Mouse (Mus musculus): ENCODE measurements at regions not wholly inside any gene's neighbourhood (a gene's known extent, or its start where the extent isn't known, plus 50 kb on each side); places are given as distances from the start of the nearest gene placed in this dataset.
A peak's percentile ranks its signal among the peaks of the same experiment; 100 is the strongest.

DNA sequence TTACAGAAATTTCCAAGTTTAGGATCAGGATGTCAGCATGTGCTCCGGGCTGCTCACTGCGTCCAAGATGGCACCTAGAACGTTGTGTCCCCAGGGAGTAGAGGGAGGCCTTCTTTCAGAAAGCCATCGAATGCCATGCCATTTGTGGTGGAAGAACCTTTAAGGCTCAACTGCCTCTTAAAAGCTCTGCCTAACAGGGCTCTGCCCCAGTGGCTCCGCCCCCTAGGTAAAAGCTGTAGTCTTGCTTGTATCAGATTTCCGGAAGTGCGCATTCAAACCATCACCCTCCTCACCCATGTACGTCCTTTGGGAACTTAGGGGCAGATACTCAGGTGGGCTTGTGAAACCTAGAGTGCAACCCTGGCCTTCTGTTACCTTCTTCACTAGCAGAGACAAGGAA, 54.0 kb upstream of the Psmd7 start:
- Histone ChIP-seq H3K36me3 (no peaks in the 10 kb centered on the region), H3K4me1 (replicated peaks) (no peaks in the 10 kb centered on the region), H3K9me3 (no peaks in the 10 kb centered on the region), H3K9ac (no peak overlapping the region), H3K4me3 (no peak overlapping the region), H3K27ac (replicated peaks) (no peak overlapping the region), H3K27me3 (no peaks in the 10 kb centered on the region), H3K4me2 (no peak overlapping the region)
- no peak for ATAC-seq (ENCODE audit: low FRiP score, low read depth)
- 88% methylated on average over 8 of the region's 8 CpGs for WGBS

DNA sequence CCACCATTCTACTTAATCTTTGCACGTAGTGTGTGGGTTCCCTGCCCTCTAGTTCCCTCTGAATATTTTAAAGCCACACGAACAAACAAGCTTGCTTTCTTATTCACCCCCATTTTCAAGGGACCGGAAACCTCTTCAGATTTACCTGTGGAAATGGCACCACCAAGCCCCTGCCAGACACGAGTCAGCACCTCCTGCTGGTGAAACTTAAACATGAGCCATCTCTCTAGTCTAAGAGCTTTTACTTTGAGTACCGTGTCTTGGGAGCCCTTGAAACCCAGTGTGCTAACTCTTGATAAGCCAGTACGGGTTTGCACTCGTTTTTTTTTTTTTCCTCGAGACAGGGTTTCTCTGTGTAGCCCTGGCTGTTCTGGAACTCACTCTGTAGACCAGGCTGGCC, 59.7 kb upstream of the Psmd7 start:
- Histone ChIP-seq H3K27ac (replicated peaks) (no peak overlapping the region), H3K9ac (no peak overlapping the region), H3K9me3 (no peaks in the 10 kb centered on the region), H3K4me3 (no peak overlapping the region), H3K27me3 (0 out of 2 replicates have a peak, but pooled peaks cover 2% of the 10 kb centered on the region), H3K4me2 (no peak overlapping the region), H3K36me3 (no peaks in the 10 kb centered on the region), H3K4me1 (replicated peaks) (no peaks in the 10 kb centered on the region)
- 86% methylated on average over 8 of the region's 8 CpGs for WGBS
- no peak for ATAC-seq (ENCODE audit: low FRiP score, low read depth)

DNA sequence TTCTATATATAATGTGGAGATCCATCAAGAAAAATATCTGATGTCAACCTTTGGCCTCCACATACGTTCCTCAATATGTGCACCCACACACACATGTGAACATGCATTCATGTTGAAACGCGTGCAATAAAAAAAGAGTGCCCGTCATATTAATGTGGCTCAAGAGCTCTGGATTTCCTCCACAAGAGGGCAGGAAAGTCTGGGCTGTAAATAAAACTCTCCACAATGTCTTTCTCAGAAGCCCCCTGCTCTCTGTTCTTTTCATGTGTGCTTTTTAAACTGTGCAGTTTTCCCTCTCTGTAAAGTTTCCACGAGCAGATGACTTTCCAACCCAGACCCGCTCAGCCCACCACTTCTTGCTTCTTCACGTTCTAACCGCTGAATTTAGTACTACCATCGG, 62.0 kb upstream of the Psmd7 start:
- Histone ChIP-seq H3K27ac (replicated peaks) (no peak overlapping the region), H3K9me3 (no peaks in the 10 kb centered on the region), H3K36me3 (no peaks in the 10 kb centered on the region), H3K4me1 (replicated peaks) (no peaks in the 10 kb centered on the region), H3K27me3 (0 out of 2 replicates have a peak, but pooled peaks cover 2% of the 10 kb centered on the region), H3K4me3 (no peak overlapping the region), H3K4me2 (peak overlapping the region; percentile 33; the same call in 1 of the 2 replicates), H3K9ac (no peak overlapping the region)
- WGBS: 83% methylated on average over 9 of the region's 9 CpGs
- ATAC-seq (ENCODE audit: low FRiP score, low read depth): no peak

DNA sequence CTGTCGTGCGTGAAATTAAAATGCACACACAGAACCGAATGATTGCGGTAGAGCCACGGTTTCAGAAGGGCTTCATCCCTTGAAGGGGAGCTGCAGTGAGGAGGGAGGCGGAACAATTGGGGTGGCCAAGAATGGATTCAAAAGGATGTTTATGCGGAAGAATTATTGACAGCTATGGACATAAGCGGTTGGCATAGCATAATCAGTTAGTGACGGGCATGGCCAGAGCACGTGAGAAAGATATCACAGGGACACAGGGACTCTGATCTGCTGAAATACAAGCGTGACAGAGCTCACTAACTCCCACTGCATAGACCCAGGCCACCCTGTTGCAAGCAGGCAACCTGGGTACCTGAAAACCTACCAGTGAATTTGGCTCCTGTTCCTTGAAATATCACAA, 63.2 kb upstream of the Psmd7 start:
- Histone ChIP-seq H3K9me3 (no peaks in the 10 kb centered on the region), H3K4me3 (peak overlapping the region; percentile 17), H3K9ac (no peak overlapping the region), H3K36me3 (no peaks in the 10 kb centered on the region), H3K27ac (replicated peaks) (no peak overlapping the region), H3K4me2 (peak overlapping the region; percentile 33), H3K4me1 (replicated peaks) (no peaks in the 10 kb centered on the region), H3K27me3 (0 out of 2 replicates have a peak, but pooled peaks cover 2% of the 10 kb centered on the region)
- ATAC-seq (ENCODE audit: low FRiP score, low read depth): no peak
- 42% methylated on average over 11 of the region's 11 CpGs for WGBS

DNA sequence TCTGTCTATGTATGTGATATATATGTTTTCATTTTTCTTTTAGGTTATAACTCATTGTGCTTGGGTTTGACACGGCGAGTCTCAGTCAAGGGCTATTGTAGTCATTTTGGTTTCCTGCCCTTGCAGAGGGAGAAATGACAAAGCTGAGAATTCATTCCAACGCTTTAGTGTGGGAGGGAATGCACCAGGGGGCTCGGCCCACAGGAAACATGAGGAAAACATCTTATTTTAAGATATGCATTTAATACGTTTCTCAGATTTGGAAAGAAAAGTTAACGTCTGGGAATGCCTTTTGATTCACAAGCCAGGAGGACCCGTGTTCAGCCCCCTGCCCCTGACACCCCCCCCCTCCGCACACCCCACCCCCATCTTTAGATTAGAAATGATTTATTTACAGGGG, 64.0 kb upstream of the Psmd7 start:
- no peaks in the 10 kb centered on the region for H3K4me1 ChIP-seq (replicated peaks)
- no peaks in the 10 kb centered on the region for H3K36me3 ChIP-seq
- no peak overlapping the region for H3K27ac ChIP-seq (replicated peaks)
- H3K4me3 ChIP-seq: no peak overlapping the region
- no peak for ATAC-seq (ENCODE audit: low FRiP score, low read depth)
- 75% methylated on average over 8 of the region's 8 CpGs for WGBS
- H3K4me2 ChIP-seq: no peak overlapping the region
- H3K9me3 ChIP-seq: no peaks in the 10 kb centered on the region
- 0 out of 2 replicates have a peak, but pooled peaks cover 2% of the 10 kb centered on the region for H3K27me3 ChIP-seq
- H3K9ac ChIP-seq: no peak overlapping the region

DNA sequence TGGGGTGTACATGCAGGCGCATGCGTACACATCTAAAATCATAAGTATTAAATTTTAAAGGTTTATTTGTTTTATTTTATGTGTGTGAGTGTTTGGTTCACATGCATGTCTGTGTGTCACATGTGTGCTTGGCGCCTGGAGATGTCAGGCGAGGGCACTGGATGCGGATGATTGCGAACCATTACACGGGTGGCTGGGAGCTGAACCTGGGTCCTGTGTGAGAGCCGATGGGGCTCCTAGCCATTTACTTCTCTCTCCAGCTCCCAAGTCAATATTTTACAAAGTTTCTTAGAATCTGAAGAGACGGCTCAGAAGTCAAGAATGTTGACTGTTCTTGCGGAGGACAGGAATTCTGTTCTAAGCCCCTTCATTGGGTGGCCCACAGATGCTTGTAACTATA, 65.4 kb upstream of the Psmd7 start:
- WGBS: 93% methylated on average over 10 of the region's 10 CpGs
- no peak overlapping the region for H3K4me3 ChIP-seq
- H3K27ac ChIP-seq (replicated peaks): no peak overlapping the region

DNA sequence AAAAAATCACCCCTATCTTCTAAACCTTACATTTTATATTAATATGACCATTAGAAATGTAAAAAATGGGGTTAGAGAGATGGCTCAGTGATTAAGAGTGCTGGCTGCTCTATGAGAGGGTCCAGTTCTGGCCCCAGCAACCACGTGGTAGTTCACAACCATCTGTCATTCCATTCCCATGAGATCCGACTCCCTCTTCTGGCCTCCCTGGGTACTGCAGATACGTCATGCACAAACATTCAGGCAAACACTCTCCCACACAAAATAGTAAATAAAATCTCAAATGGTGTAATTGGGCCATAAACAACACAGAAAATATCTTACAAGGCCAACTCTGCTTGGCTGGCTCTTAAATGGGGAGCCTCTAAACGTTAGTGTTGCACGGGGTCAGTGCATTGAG, 68.4 kb upstream of the Psmd7 start:
- H3K27me3 ChIP-seq: no peaks in the 10 kb centered on the region
- H3K9me3 ChIP-seq: no peaks in the 10 kb centered on the region
- H3K36me3 ChIP-seq: no peaks in the 10 kb centered on the region
- H3K27ac ChIP-seq (replicated peaks): no peak overlapping the region
- no peak overlapping the region for H3K9ac ChIP-seq
- no peak overlapping the region for H3K4me3 ChIP-seq
- no peaks in the 10 kb centered on the region for H3K4me1 ChIP-seq (replicated peaks)
- no peak for ATAC-seq (ENCODE audit: low FRiP score, low read depth)
- no peak overlapping the region for H3K4me2 ChIP-seq
- whole genome bisulfite sequencing: 68% methylated on average over 5 of the region's 5 CpGs

More for the DNA sequence above, 65.4 kb upstream of the Psmd7 start:
- H3K9me3 ChIP-seq: no peaks in the 10 kb centered on the region
- 0 out of 2 replicates have a peak, but pooled peaks cover 2% of the 10 kb centered on the region for H3K27me3 ChIP-seq
- no peak for ATAC-seq (ENCODE audit: low FRiP score, low read depth)
- no peak overlapping the region for H3K9ac ChIP-seq
- no peaks in the 10 kb centered on the region for H3K4me1 ChIP-seq (replicated peaks)
- H3K36me3 ChIP-seq: no peaks in the 10 kb centered on the region
- no peak overlapping the region for H3K4me2 ChIP-seq

DNA sequence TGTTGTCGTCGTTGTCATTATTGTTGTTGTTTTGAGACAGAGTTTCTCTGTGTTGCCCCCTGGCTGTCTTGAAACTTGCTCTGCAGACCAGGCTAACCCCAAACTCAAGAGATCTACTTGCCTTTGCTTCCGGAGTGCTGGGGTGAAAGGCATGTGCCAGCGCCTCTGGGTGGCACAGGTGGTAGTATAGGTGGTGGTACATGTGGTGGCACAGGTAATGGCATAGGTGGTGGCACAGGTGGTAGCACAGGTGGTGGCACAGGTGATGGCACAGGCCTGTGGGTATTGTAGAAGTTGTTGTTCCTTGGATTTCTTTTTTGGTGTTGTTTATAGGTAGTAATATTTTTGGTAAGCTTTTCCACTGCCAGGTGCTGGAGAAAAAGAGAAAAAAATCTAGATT, 69.5 kb upstream of the Psmd7 start:
- Histone ChIP-seq H3K4me1 (replicated peaks) (no peaks in the 10 kb centered on the region), H3K36me3 (no peaks in the 10 kb centered on the region), H3K27me3 (no peaks in the 10 kb centered on the region), H3K4me3 (no peak overlapping the region), H3K9me3 (no peaks in the 10 kb centered on the region), H3K9ac (no peak overlapping the region), H3K4me2 (no peak overlapping the region), H3K27ac (replicated peaks) (no peak overlapping the region)
- 90% methylated on average over 4 of the region's 4 CpGs for WGBS
- no peak for ATAC-seq (ENCODE audit: low FRiP score, low read depth)

DNA sequence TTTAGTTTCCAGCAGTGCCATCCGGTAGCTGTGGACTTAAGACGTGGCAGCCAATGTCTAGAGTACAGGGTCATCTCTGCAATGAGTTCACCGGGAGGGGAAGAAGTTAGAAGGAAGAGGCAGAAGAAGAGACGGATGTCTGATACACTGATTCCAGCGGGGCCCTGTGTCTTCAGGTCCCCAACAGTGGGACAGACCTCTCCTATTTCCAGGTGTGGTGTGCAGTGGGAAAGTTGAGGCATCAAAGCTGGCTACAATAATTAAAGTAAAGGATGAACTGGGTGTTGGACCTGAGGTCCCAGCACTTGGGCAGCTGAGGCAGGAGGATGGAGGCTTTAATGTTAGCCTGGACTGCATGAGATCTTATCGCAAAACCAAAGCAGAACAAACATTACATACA, 70.1 kb upstream of the Psmd7 start:
- WGBS: 96% methylated on average over 6 of the region's 6 CpGs
- H3K27me3 ChIP-seq: no peaks in the 10 kb centered on the region
- no peak for ATAC-seq (ENCODE audit: low FRiP score, low read depth)
- no peak overlapping the region for H3K27ac ChIP-seq (replicated peaks)
- H3K4me1 ChIP-seq (replicated peaks): no peaks in the 10 kb centered on the region
- no peak overlapping the region for H3K4me2 ChIP-seq
- no peaks in the 10 kb centered on the region for H3K9me3 ChIP-seq
- H3K9ac ChIP-seq: no peak overlapping the region
- no peaks in the 10 kb centered on the region for H3K36me3 ChIP-seq
- no peak overlapping the region for H3K4me3 ChIP-seq

DNA sequence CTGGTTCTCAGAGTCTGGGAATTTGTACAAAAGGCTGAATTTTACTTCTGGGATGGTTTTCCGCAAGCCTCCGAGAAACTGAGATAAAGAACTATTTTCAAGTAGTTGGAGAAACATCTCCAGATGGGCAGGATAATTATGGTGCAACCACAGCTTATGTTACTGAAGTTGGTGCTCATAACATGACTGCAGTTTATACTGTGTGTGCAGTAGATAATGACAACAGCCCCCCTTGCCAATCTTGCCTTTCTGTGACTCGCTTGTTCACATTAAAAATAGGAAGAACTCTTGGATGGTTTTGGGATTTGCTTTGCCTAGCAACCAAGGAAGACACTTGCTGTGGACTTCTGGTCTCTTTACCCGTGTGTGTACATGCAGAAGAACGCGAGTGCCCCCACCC, 72.4 kb upstream of the Psmd7 start:
- 90% methylated on average over 6 of the region's 6 CpGs for WGBS
- H3K4me3 ChIP-seq: no peak overlapping the region
- no peak overlapping the region for H3K27ac ChIP-seq (replicated peaks)
- H3K9me3 ChIP-seq: no peaks in the 10 kb centered on the region
- H3K9ac ChIP-seq: no peak overlapping the region
- no peaks in the 10 kb centered on the region for H3K36me3 ChIP-seq
- no peak overlapping the region for H3K4me2 ChIP-seq
- H3K4me1 ChIP-seq (replicated peaks): no peaks in the 10 kb centered on the region
- ATAC-seq (ENCODE audit: low FRiP score, low read depth): no peak
- H3K27me3 ChIP-seq: no peaks in the 10 kb centered on the region

DNA sequence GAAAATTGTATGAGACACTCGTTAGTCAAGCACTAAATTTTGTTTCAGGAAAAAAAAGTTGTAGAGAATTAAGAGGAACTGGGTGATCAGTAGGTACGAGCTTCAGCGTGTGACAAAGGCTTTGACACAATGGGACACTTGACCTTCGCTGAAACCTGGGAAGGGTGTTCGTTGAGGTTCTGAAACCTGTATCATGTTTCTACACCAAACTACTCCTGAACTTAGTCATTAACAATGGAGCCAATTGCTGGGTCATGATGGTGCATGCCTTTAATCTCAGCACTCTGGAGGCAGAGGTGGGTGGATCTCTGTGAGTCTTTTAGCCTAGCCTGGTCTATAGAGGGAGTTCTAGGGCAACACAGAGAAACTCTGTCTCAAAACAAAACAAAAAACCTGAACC, 81.3 kb upstream of the Psmd7 start:
- H3K27ac ChIP-seq (replicated peaks): no peak overlapping the region
- no peak for ATAC-seq (ENCODE audit: low FRiP score, low read depth)
- peaks cover 12% of the 10 kb centered on the region for H3K4me1 ChIP-seq (replicated peaks)
- H3K9ac ChIP-seq: no peak overlapping the region
- no peak overlapping the region for H3K4me3 ChIP-seq
- H3K27me3 ChIP-seq: no peaks in the 10 kb centered on the region
- H3K4me2 ChIP-seq: no peak overlapping the region
- no peaks in the 10 kb centered on the region for H3K9me3 ChIP-seq
- no peaks in the 10 kb centered on the region for H3K36me3 ChIP-seq
- 90% methylated on average over 5 of the region's 5 CpGs for WGBS

DNA sequence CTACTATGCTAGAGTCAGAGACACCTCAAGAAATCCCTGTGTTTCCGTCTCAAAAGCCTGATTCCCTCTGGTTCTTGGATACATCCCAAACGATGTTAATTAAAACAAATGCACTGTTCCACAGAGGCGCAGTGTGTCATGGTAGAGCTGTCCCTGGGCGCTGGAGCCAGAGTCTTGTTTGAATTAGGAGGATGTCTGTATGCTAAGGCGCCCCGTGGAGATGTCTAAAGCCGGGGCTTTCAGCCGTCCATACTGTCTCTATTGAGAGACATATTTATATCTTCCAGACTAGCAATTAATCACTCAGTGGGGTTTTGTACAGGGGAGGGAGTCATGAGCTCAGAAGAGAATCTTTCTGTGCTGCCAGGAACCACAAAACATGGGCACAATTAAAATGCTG, 83.2 kb upstream of the Psmd7 start:
- 20% methylated on average over 8 of the region's 8 CpGs for WGBS
- Histone ChIP-seq H3K4me2 (0 out of 2 replicates have a peak overlapping the region, but pooled peaks have one; percentile 13), H3K27me3 (no peaks in the 10 kb centered on the region), H3K9me3 (no peaks in the 10 kb centered on the region), H3K4me1 (replicated peaks) (peaks cover 12% of the 10 kb centered on the region), H3K4me3 (no peak overlapping the region), H3K9ac (no peak overlapping the region), H3K27ac (replicated peaks) (0 out of 2 replicates have a peak overlapping the region, but pooled peaks have one; percentile 7), H3K36me3 (no peaks in the 10 kb centered on the region)
- 0 out of 2 replicates have a peak, but pooled peaks have one; percentile 34 for ATAC-seq (ENCODE audit: low FRiP score, low read depth)

DNA sequence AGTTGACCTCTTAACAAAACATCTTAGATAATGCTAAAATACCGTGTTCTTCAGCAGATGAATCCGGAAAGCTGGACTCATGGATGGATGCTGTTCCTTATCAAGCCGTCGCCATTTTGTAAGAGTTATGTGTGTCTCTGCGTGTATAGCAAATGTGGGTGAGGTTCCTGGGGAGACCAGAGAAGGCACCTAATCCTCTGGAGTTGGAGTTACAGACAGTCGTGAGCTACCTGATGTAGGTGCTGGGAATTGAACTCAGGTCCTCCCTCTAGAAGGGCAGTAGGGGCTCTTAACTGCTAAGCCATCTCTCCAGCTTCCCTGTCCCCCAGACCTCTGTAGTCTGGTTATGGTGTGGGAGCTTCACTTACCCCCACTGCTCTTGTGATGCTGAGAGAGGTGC, 84.4 kb upstream of the Psmd7 start:
- Histone ChIP-seq H3K9ac (no peak overlapping the region), H3K4me1 (replicated peaks) (peaks cover 12% of the 10 kb centered on the region), H3K36me3 (no peaks in the 10 kb centered on the region), H3K4me3 (no peak overlapping the region), H3K27me3 (no peaks in the 10 kb centered on the region), H3K27ac (replicated peaks) (no peak overlapping the region), H3K9me3 (no peaks in the 10 kb centered on the region), H3K4me2 (no peak overlapping the region)
- WGBS: 93% methylated on average over 6 of the region's 6 CpGs
- ATAC-seq (ENCODE audit: low FRiP score, low read depth): no peak
